In genomic region chr12:31137431-31137830, GRCm38 (mm10) we compare ENCODE assay signal across 21 mouse cellular contexts.
DNase-seq lines count a peak whose midpoint lies in the region; ATAC-seq and TF ChIP-seq lines count a peak whose summit lies in the region.
"Had no signal": no experiment of that assay in that cellular context is flagged by ENCODE, and none has a peak within 500 bp of the region (broad histone marks: within the 10 kb centered on the region; RNA-seq: fewer than 3 reads in every experiment).

No protein-coding gene starts in this region.

- no peaks in the 10 kb centered on the region for H3K36me3 ChIP-seq in kidney, postnatal 0 days (ENCODE audit: insufficient read depth, low read length)
- H3K36me3 ChIP-seq in testis, adult 2 months (ENCODE audit: control insufficient read depth, insufficient read depth, low read length), result no peaks in the 10 kb centered on the region
- H3K36me3 ChIP-seq in stomach, postnatal 0 days (ENCODE audit: control insufficient read depth, insufficient read depth, low read length), result no peaks in the 10 kb centered on the region
- H3K36me3 ChIP-seq: embryonic facial prominence, embryonic 15.5 days; G1E; hindbrain, embryonic 13.5 days; liver, embryonic 15.5 days; midbrain, embryonic 13.5 days; neural tube, embryonic 13.5 days had no signal

- DNase-seq in heart, adult 9 months (ENCODE audit: low spot score in 2 of 2), result peak; percentile 30 to 50
- no peak for DNase-seq in heart, postnatal 25 days (ENCODE audit: low spot score)
- no peak for DNase-seq in kidney, postnatal 0 days (ENCODE audit: low spot score)
- DNase-seq in kidney, adult 11 months, result no peak
- no peak for DNase-seq in testis, postnatal 10 days (ENCODE audit: low spot score)
- DNase-seq in stomach, postnatal 0 days (ENCODE audit: low spot score), result no peak
- DNase-seq in embryo, embryonic 11 days, result no peak
- DNase-seq: cerebellum, adult 2 months; gastrocnemius, postnatal 36 days; layer of hippocampus, postnatal 36 days; left cerebral cortex, postnatal 4 days; lung, postnatal 36 days; right cerebral cortex, postnatal 4 days; thymus, postnatal 14 days had no signal

- no peaks in the 10 kb centered on the region for H3K27me3 ChIP-seq in kidney, postnatal 0 days (ENCODE audit: insufficient read depth, low read length)
- no peaks in the 10 kb centered on the region for H3K27me3 ChIP-seq in testis, adult 2 months (ENCODE audit: control insufficient read depth, insufficient read depth, low read length)
- H3K27me3 ChIP-seq in stomach, postnatal 0 days (ENCODE audit: control insufficient read depth, insufficient read depth, low read length), result no peaks in the 10 kb centered on the region
- H3K27me3 ChIP-seq: embryonic facial prominence, embryonic 15.5 days; hindbrain, embryonic 13.5 days; liver, embryonic 15.5 days; midbrain, embryonic 13.5 days; neural tube, embryonic 13.5 days had no signal

- TF ChIP-seq POLR2A in testis, adult 2 months (IDR thresholded peaks at IDR 0.05; ENCODE audit: control insufficient read depth, low read depth, low read length), result no peak

- H3K9me3 ChIP-seq in kidney, postnatal 0 days (replicated peaks; ENCODE audit: low read length), result no peaks in the 10 kb centered on the region
- no peaks in the 10 kb centered on the region for H3K9me3 ChIP-seq in stomach, postnatal 0 days (ENCODE audit: control insufficient read depth, low read length)
- H3K9me3 ChIP-seq: embryonic facial prominence, embryonic 15.5 days; G1E; hindbrain, embryonic 13.5 days; liver, embryonic 15.5 days; midbrain, embryonic 13.5 days; neural tube, embryonic 13.5 days had no signal

- intact Hi-C loops in heart, postnatal 25 days (cut with DNase I), result no loop called here

- H3K4me2 ChIP-seq in kidney, postnatal 0 days (ENCODE audit: low read length), result no peak overlapping the region
- no peak overlapping the region for H3K4me2 ChIP-seq in stomach, postnatal 0 days (replicated peaks; ENCODE audit: low read depth)
- H3K4me2 ChIP-seq: embryonic facial prominence, embryonic 15.5 days; hindbrain, embryonic 13.5 days; liver, embryonic 15.5 days; midbrain, embryonic 13.5 days; neural tube, embryonic 13.5 days had no signal

- 41% methylated on average over 5 of the region's 5 CpGs for WGBS in kidney, postnatal 0 days
- WGBS in stomach, postnatal 0 days, result 59% methylated on average over 5 of the region's 5 CpGs

- ATAC-seq in kidney, postnatal 0 days (replicated peaks; ENCODE audit: low FRiP score, low read depth), result no peak
- ATAC-seq in stomach, postnatal 0 days (ENCODE audit: low FRiP score, low TSS enrichment), result no peak
- ATAC-seq: midbrain, embryonic 13.5 days had no signal

- no peak for TF ChIP-seq EP300 in stomach, postnatal 0 days (optimal IDR thresholded peaks at IDR 0.05)

- H3K9ac ChIP-seq in kidney, postnatal 0 days (ENCODE audit: low read depth, low read length), result no peak overlapping the region
- no peak overlapping the region for H3K9ac ChIP-seq in stomach, postnatal 0 days (ENCODE audit: low read length)
- H3K9ac ChIP-seq: embryonic facial prominence, embryonic 15.5 days; hindbrain, embryonic 13.5 days; liver, embryonic 15.5 days; midbrain, embryonic 13.5 days; neural tube, embryonic 13.5 days had no signal

- H3K27ac ChIP-seq in kidney, postnatal 0 days, result peak overlapping the region; percentile 57
- H3K27ac ChIP-seq in testis, adult 2 months (ENCODE audit: control insufficient read depth, insufficient read depth, low read depth, low read length), result peak overlapping the region; percentile 1; the same call in 1 of the 2 replicates
- 0 out of 2 replicates have a peak overlapping the region, but pooled peaks have one; percentile 13 for H3K27ac ChIP-seq in stomach, postnatal 0 days (replicated peaks)
- H3K27ac ChIP-seq: embryonic facial prominence, embryonic 15.5 days; hindbrain, embryonic 13.5 days; liver, embryonic 15.5 days; midbrain, embryonic 13.5 days; neural tube, embryonic 13.5 days had no signal

- TF ChIP-seq CTCF in kidney, postnatal 0 days (IDR thresholded peaks at IDR 0.05; ENCODE audit: low read depth), result no peak
- TF ChIP-seq CTCF in testis, adult 2 months (IDR thresholded peaks at IDR 0.05; ENCODE audit: control insufficient read depth, insufficient read depth, insufficient replicate concordance, low read depth, low read length), result no peak
- no peak for TF ChIP-seq CTCF in stomach, postnatal 0 days (IDR thresholded peaks at IDR 0.05; ENCODE audit: low read depth)

- H3K4me1 ChIP-seq in kidney, postnatal 0 days (replicated peaks; ENCODE audit: insufficient read depth, low read length), result 0 out of 2 replicates have a peak, but pooled peaks cover 6% of the 10 kb centered on the region
- H3K4me1 ChIP-seq in testis, adult 2 months (ENCODE audit: control insufficient read depth, insufficient read depth, low read length), result no peaks in the 10 kb centered on the region; the same call in 1 of the 2 replicates
- no peaks in the 10 kb centered on the region for H3K4me1 ChIP-seq in stomach, postnatal 0 days (replicated peaks; ENCODE audit: control insufficient read depth, insufficient read depth)
- H3K4me1 ChIP-seq: liver, embryonic 15.5 days; midbrain, embryonic 13.5 days had no signal

- no peak overlapping the region for H3K4me3 ChIP-seq in kidney, postnatal 0 days (replicated peaks; ENCODE audit: low read depth, low read length)
- no peak overlapping the region for H3K4me3 ChIP-seq in testis, adult 2 months (ENCODE audit: control insufficient read depth, low read depth, low read length)
- no peak overlapping the region for H3K4me3 ChIP-seq in stomach, postnatal 0 days (ENCODE audit: low read depth, low read length)
- H3K4me3 ChIP-seq: embryonic facial prominence, embryonic 15.5 days; hindbrain, embryonic 13.5 days; liver, embryonic 15.5 days; midbrain, embryonic 13.5 days; neural tube, embryonic 13.5 days had no signal

Comparison
In these comparisons a context has a peak if more than half of its experiments do, and no peak if none do; other contexts are left out.
1. DNase-seq: peak in heart, adult 9 months (2 of 2); none in heart, postnatal 25 days (single experiment), kidney, postnatal 0 days (single experiment), kidney, adult 11 months (single experiment), testis, postnatal 10 days (single experiment), stomach, postnatal 0 days (single experiment) and embryo, embryonic 11 days (single experiment).
2. H3K27ac ChIP-seq: peak in every context shown above with its lines; median percentile 57 in kidney, postnatal 0 days; 13 in stomach, postnatal 0 days; 1 in testis, adult 2 months.